Mouse (Mus musculus): ENCODE data around the gene Rasa1. TPM values are rescaled to one million over a fixed set of nuclear protein-coding genes. Genes with fewer than 3 reads are reported as not detected.

Gene Rasa1
- polyA plus RNA-seq (2015; fragmentation: Illumina TruSeq; extraction: RNeasy Lipid Tissue Mini Kit (QIAGEN cat#74804); ENCODE audit: low read depth, low replicate concordance), result 39.9 TPM

GRCm38 (mm10) chr13:85288843-85289713 is at the start of gene Rasa1:
Gene Rasa1 (minus strand): TSS chr13:85289130.

GRCm38 (mm10) chr13:85188903-85189643 is 99.9 kb downstream of the Rasa1 start, which contains the start of gene Ccnh:
Gene Ccnh (plus strand): TSS chr13:85189408.

Other genes starting within 250 kb of the Rasa1 start
- 78.7 TPM for gene Ccnh, start 99.7 kb downstream of the Rasa1 start, polyA plus RNA-seq (2015; fragmentation: Illumina TruSeq; extraction: RNeasy Lipid Tissue Mini Kit (QIAGEN cat#74804); ENCODE audit: low read depth, low replicate concordance)